Mouse (Mus musculus) myocyte (in vitro differentiated cells): ENCODE data around the gene Ctsf.

Experiments
- MYOG ChIP-seq, 3 experiments: IDR thresholded peaks; one replicate each; pipeline ENCODE4 v1.6.1; 2011; ENCODE audit warnings: control low read depth in 2 of 3, low read depth in 2 of 3, mild to moderate bottlenecking in 2 of 3; ENCODE audit not compliant: insufficient read length in 2 of 3, control insufficient read depth in 1 of 3, insufficient read depth in 1 of 3
- POLR2A ChIP-seq: IDR thresholded peaks from one replicate; pipeline ENCODE4 v1.6.1; 2011; ENCODE audit warnings: low read depth, mild to moderate bottlenecking, control low read depth, moderate library complexity; ENCODE audit not compliant: insufficient read length
- POLR2AphosphoS2 ChIP-seq: IDR thresholded peaks from one replicate; pipeline ENCODE4 v1.6.1; 2011; ENCODE audit warnings: low read depth, control low read depth; ENCODE audit not compliant: insufficient read length
- TCF12 ChIP-seq: IDR thresholded peaks from one replicate; pipeline ENCODE4 v1.6.1; 2011; ENCODE audit warnings: mild to moderate bottlenecking, control low read depth; ENCODE audit not compliant: poor library complexity, insufficient read depth, severe bottlenecking
- TCF3 ChIP-seq: IDR thresholded peaks from one replicate; pipeline ENCODE4 v1.6.1; 2011; ENCODE audit warnings: low read depth, control low read depth; ENCODE audit not compliant: insufficient read length

DNA sequence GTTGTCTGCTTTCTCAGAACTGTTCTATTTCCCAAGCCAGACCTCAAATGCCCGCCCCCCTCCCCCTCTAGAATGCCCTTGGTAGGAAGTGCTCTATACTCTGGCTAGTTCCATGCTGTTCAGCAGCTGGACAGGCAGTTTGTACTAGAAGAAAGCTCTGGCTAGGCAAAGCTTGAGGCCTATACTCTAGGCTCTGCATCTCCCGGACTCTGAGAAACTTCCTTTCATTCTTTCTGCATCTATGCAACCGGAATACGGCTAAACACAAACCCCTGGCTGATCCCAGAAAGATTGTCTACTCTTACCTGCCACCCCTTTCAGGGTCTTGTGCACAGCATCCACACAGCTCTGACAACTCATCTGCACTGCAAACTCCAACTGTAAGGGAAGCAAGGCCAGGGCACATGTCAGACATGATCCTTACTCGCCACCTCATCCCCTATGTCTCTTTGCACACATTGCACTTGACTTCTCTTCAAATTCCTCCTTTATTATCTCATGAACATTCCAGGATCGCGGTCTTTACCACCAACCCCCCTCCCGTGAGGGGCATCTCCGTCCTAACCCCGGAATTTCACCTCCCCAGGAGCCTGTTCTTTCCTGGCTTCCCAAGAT lies 16.3 kb upstream of the Ctsf start:
- TF ChIP-seq POLR2AphosphoS2 (no peak), POLR2A (no peak), TCF3 (no peak), TCF12 (no peak), MYOG (IDR thresholded peaks at IDR 0.05; ENCODE audit: control insufficient read depth in 1 of 3, insufficient read depth in 1 of 3, insufficient read length in 2 of 3, low read depth in 2 of 3) (no peak)
